Mouse (Mus musculus) thymus, adult 2 months (tissue): ENCODE measurements around the gene Dyrk1a. TPM values are rescaled to one million over a fixed set of nuclear protein-coding genes. Genes with fewer than 3 reads are reported as not detected.

Source experiments
- DNase-seq: peaks from one replicate; pipeline ENCODE4 v3.0.0; 2021
- H3K27ac ChIP-seq: fragments of 200-500 bp; 2 replicates; pipeline ENCODE4 v1.5.1; 2012; ENCODE audit warnings: low read length, control low read depth; ENCODE audit not compliant: control insufficient read depth, insufficient read depth
- H3K27me3 ChIP-seq: fragments of 200-500 bp; 2 replicates; pipeline ENCODE4 v1.6.1; 2012; ENCODE audit warnings: mild to moderate bottlenecking, low read length, moderate library complexity, mixed read lengths; ENCODE audit not compliant: control insufficient read depth, insufficient read depth
- H3K36me3 ChIP-seq: fragments of 200-500 bp; 2 replicates; pipeline ENCODE4 v1.6.1; 2012; ENCODE audit warnings: mild to moderate bottlenecking, low read length, moderate library complexity; ENCODE audit not compliant: control insufficient read depth, insufficient read depth
- H3K4me1 ChIP-seq: fragments of 200-500 bp; replicated peaks from 2 replicates; pipeline ENCODE4 v1.6.1; 2012; ENCODE audit warnings: low read length; ENCODE audit not compliant: control insufficient read depth, insufficient read depth
- H3K4me3 ChIP-seq: fragments of 200-500 bp; 2 replicates; pipeline ENCODE4 v1.5.1; 2012; ENCODE audit warnings: mild to moderate bottlenecking, low read length, control low read depth, moderate library complexity; ENCODE audit not compliant: control insufficient read depth, insufficient read depth
- CTCF ChIP-seq: fragments of 200-500 bp; IDR thresholded peaks from 2 replicates; pipeline ENCODE4 v1.5.1; 2012; ENCODE audit warnings: mild to moderate bottlenecking, control low read depth, low read length, moderate library complexity, borderline replicate concordance; ENCODE audit not compliant: control insufficient read depth, poor library complexity, insufficient read depth; ENCODE audit errors: extremely low read depth
- POLR2A ChIP-seq: fragments of 200-500 bp; IDR thresholded peaks from 2 replicates; pipeline ENCODE4 v1.6.1; 2012; ENCODE audit warnings: mild to moderate bottlenecking, low read length, control low read depth, moderate library complexity; ENCODE audit not compliant: control insufficient read depth, poor library complexity, insufficient read depth; ENCODE audit errors: extremely low read depth
- WGBS: fragments of 180-500 bp; shearing (Covaris S2); methylation state at CpG from one replicate; pipeline ENCODE4 v1.1.7; 2018; 5-methylcytosine and 5-hydroxymethylcytosine counted together
- polyA plus RNA-seq: library from polyadenylated mRNA; depleted of rRNA; stranded (reverse); fragments of >200 nt; gene quantifications from 2 replicates; pipeline ENCODE4 v1.2.3, GENCODE M21; 2012

The Dyrk1a gene
- polyA plus RNA-seq, 1 experiment, result 78.4 TPM

DNA sequence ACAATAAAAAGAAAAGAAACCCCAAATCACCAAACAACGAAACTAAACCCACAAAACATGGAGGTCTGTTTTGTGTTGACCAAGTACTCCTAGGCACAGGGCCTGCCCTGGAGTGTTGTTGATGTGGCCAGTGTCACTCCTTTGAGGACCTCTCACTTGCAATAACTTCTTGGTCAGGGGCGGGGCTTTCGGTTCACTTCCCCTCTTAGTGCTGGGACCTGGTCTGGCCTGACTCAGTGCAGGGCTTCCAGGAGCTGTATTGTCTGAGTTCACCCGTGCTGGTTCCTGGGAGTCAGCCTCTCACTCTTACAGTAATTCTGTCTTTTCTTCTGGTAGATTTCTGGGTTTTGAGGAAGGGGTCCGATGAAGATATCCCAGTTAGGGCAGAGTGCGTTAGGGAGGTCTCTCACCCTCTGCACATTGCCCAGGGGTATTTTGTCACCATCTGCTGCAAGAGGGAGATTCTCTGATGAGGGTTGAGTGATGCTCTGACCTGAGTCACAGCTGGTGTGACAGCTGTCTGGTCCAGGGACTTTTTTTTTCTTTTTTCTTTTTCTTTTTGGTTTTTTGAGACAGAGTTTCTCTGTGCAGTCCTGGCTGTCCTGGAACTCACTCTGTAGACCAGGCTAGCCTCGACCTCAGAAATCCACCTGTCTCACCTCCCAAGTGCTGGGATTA lies 150.8 kb downstream of the Dyrk1a start:
- no peak overlapping the region for H3K27ac ChIP-seq
- 58% methylated on average over 7 of the region's 7 CpGs for WGBS

DNA sequence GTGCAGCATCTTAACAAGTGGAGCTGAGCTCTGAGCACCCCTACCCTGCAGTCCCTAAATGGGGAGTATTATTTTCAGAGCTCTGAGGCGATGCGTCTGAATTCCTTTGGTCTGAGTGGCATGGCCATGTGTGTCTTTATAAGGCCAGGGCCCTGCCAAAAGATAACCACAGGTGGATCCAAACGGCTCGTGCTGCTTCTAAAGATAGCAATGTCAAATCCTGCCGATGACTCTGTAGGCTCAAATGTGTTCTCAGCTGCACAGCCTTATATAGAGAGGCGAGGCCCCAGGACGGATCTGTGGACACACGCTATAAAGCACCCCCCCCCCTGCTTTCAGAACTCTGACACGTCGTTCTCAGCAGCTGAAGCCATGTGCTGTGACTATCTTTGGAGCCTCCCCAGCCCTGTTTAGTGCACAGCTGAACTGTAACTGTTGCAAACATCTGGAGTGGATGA lies 151.8 kb downstream of the Dyrk1a start:
- no peak for DNase-seq
- H3K36me3 ChIP-seq, result no peaks in the 10 kb centered on the region
- 83% methylated on average over 10 of the region's 10 CpGs for WGBS
- H3K27ac ChIP-seq, result no peak overlapping the region
- no peak overlapping the region for H3K4me3 ChIP-seq
- peaks cover 6% of the 10 kb centered on the region for H3K4me1 ChIP-seq
- no peak for TF ChIP-seq POLR2A
- no peak for TF ChIP-seq CTCF
- no peaks in the 10 kb centered on the region for H3K27me3 ChIP-seq

More for the DNA sequence above, 150.8 kb downstream of the Dyrk1a start:
- TF ChIP-seq POLR2A, result no peak
- no peak for TF ChIP-seq CTCF
- no peaks in the 10 kb centered on the region for H3K36me3 ChIP-seq
- peaks cover 6% of the 10 kb centered on the region for H3K4me1 ChIP-seq
- no peaks in the 10 kb centered on the region for H3K27me3 ChIP-seq
- DNase-seq, result no peak
- H3K4me3 ChIP-seq, result no peak overlapping the region

- H3K27me3 ChIP-seq, result no peaks in the 10 kb centered on the region
- DNase-seq, result no peak
- H3K4me3 ChIP-seq, result no peak overlapping the region
- WGBS, result 89% methylated on average over 12 of the region's 12 CpGs
- peaks cover 6% of the 10 kb centered on the region for H3K4me1 ChIP-seq
- no peak for TF ChIP-seq POLR2A
- no peak for TF ChIP-seq CTCF
- H3K27ac ChIP-seq, result no peak overlapping the region
- H3K36me3 ChIP-seq, result no peaks in the 10 kb centered on the region
Measured at GRCm38 (mm10) chr16:94722936-94723335, 153.1 kb downstream of the Dyrk1a start.

DNA sequence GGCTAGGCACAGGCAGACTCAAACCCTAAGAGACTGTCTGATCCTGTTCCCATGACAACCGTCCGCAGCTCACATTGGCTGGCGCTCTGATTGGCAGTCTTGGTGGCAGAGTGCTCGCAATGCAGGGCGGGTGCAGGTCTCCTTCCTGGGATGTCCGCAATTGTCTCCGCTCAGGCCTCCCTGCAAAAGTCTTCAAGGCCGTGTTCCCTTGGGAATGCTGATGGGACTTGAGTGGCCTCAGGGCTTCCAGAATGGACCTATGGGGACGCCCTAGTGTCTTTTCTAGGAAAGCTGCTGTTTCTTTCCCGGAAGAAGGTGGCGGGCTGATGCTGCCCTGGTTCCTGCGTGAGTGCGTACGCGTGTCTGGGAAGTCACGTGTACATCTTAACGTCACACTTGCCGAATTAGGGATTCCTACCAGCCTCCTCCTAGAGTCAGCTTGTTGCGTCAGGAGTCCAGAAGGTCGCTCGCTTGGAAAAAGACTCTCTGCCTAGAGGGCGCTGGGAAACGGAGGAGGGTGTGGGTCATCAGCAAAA lies 154.3 kb downstream of the Dyrk1a start:
- Histone ChIP-seq H3K36me3 (no peaks in the 10 kb centered on the region), H3K27ac (no peak overlapping the region), H3K27me3 (no peaks in the 10 kb centered on the region), H3K4me3 (peak overlapping the region; percentile 66), H3K4me1 (peaks cover 6% of the 10 kb centered on the region)
- DNase-seq, result peak; percentile 77
- TF ChIP-seq CTCF (no peak), POLR2A (peak; percentile 35; the same call in 1 of the 2 replicates)
- WGBS, result under 1% methylated on average over 23 of the region's 23 CpGs

DNA sequence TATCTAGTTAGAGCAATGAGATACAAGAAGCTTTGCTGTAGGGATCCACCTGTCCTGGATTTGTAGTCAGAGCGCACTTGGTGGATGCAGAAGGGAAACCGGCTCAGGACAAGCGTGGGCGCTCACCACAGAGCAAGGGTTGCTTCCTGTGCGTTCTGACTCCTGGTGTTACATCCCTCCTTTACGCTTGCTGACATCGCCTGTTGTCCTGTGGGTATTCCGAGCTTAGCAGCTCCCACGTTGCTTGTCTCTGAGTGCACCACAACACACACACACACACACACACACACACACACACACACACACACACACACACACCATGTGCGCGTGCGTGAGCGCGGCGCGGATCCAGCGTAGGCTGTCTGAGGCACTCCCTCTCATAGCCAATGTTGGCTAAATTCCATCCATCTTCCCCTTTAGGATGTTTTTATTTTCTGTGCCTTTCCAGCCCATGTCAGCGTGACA lies 155.0 kb downstream of the Dyrk1a start:
- H3K4me1 ChIP-seq, result peaks cover 6% of the 10 kb centered on the region
- peak overlapping the region; percentile 66 for H3K4me3 ChIP-seq
- peak; percentile 30 for DNase-seq
- H3K27ac ChIP-seq, result no peak overlapping the region
- no peak for TF ChIP-seq CTCF
- no peak for TF ChIP-seq POLR2A
- WGBS, result 2% methylated on average over 18 of the region's 18 CpGs
- no peaks in the 10 kb centered on the region for H3K36me3 ChIP-seq
- H3K27me3 ChIP-seq, result no peaks in the 10 kb centered on the region

- no peak for TF ChIP-seq CTCF
- no peak for TF ChIP-seq POLR2A
- no peak overlapping the region for H3K27ac ChIP-seq
- H3K36me3 ChIP-seq, result no peaks in the 10 kb centered on the region
- no peak overlapping the region for H3K4me3 ChIP-seq
- H3K4me1 ChIP-seq, result peaks cover 4% of the 10 kb centered on the region
- no peak for DNase-seq
- WGBS, result 95% methylated on average over 6 of the region's 6 CpGs
- H3K27me3 ChIP-seq, result no peaks in the 10 kb centered on the region
Measured at GRCm38 (mm10) chr16:94729236-94729635, 159.4 kb downstream of the Dyrk1a start.
